Mouse (Mus musculus) cerebellum, adult 9-11 months (tissue): ENCODE results near the gene Pnkp.

ENCODE experiments used
- DNase-seq: peaks from one replicate; pipeline ENCODE4 v3.0.0; 2022

Pnkp gene

GRCm38 (mm10) chr7:44853596-44854355, 3.2 kb upstream of the Pnkp start:
- DNase-seq: peak; percentile 75

- peak; percentile 86 for DNase-seq
Measured at GRCm38 (mm10) chr7:44854356-44855031, 2.4 kb upstream of the Pnkp start.

GRCm38 (mm10) chr7:44855036-44855435, 1.9 kb upstream of the Pnkp start:
- no peak for DNase-seq

- peak; percentile 52 for DNase-seq
Measured at GRCm38 (mm10) chr7:44856265-44856916, 548 bp upstream of the Pnkp start.

GRCm38 (mm10) chr7:44857905-44858304, 966 bp downstream of the Pnkp start:
- DNase-seq: peak; percentile 74

- DNase-seq: peak; percentile 68
Measured at GRCm38 (mm10) chr7:44859896-44860295, 3.0 kb downstream of the Pnkp start.

- peak; percentile 75 for DNase-seq
Measured at GRCm38 (mm10) chr7:44860576-44861428, 3.9 kb downstream of the Pnkp start.

GRCm38 (mm10) chr7:44861429-44861816, 4.5 kb downstream of the Pnkp start:
- peak; percentile 58 for DNase-seq

GRCm38 (mm10) chr7:44862434-44862833, 5.5 kb downstream of the Pnkp start:
- no peak for DNase-seq

- no peak for DNase-seq
Measured at GRCm38 (mm10) chr7:44863210-44863609, 6.3 kb downstream of the Pnkp start.

GRCm38 (mm10) chr7:44863982-44864494, 7.1 kb downstream of the Pnkp start:
- no peak for DNase-seq

GRCm38 (mm10) chr7:44864595-44865542, 7.9 kb downstream of the Pnkp start:
- DNase-seq: peak; percentile 71

GRCm38 (mm10) chr7:44866276-44867009, 9.5 kb downstream of the Pnkp start:
- peak; percentile 74 for DNase-seq

- peak; percentile 66 for DNase-seq
Measured at GRCm38 (mm10) chr7:44867010-44867702, 10.2 kb downstream of the Pnkp start.

- no peak for DNase-seq
Measured at GRCm38 (mm10) chr7:44867802-44868201, 10.9 kb downstream of the Pnkp start.

- DNase-seq: peak; percentile 66
Measured at GRCm38 (mm10) chr7:44868465-44868864, 11.5 kb downstream of the Pnkp start.

GRCm38 (mm10) chr7:44868919-44869696, 12.2 kb downstream of the Pnkp start:
- peak; percentile 84 for DNase-seq

GRCm38 (mm10) chr7:44869697-44870528, 13.0 kb downstream of the Pnkp start, which contains the start of gene Ptov1:
Gene Ptov1 (minus strand): TSS chr7:44869788.
- peak; percentile 99 for DNase-seq
